Mouse (Mus musculus): ENCODE measurements around the gene Hmgb4.

Gene Hmgb4

DNA sequence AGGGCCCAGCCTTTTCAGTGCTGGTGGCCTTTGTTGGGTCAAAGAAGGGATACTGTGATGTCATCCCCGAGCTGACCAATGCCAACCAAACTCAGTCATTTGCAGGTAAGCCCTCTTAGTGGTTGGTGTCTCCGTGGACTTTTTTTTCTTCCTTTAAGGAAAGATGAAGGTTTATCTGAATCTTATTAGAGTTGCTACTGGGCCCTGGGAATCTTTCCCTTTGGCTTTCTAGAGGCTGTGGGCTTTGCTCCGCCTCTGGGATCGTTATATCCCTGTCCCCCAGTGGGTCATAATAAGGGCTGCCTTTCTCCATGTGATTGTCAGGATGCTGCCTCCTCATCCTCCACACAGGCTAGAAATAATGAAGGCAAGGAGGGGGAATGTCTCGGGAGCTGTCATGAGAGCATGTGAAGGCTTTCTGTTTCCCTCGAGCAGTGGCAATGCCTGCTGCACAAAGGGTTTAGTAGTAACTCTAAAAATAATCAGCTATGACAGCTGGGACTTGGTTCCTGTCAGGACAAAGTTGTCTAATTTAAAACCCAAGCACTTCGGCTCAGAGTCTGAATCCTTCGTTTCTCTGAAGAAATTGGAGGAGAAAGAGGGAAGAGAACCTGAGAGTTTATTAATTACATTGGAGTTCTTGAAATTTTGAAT lies at the start of gene Hmgb4:
Hmgb4 (minus strand) TSS at position 51 of the 654 bp plus-strand sequence.
- no peak for DNase-seq

DNA sequence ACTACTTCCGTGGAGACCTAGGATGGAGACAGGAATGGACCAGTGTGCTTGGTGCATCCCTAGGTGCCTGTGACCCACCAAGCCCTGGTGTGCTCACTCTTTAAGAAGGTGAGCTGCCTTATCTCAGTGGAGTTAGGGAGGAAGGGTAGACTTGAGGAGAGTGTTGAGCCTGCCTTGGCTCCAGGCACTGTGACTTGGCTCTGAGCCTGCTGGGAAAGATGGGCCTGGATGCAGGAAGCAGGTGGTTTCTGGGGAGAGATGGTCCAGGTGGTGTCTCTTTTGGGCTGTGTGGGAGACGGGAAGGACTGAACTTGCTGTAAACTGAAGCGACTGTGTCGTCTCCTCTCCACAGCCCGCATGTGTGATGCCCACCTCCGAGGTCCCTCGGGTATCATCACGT lies 45.3 kb upstream of the Hmgb4 start:
- no peak for DNase-seq

DNA sequence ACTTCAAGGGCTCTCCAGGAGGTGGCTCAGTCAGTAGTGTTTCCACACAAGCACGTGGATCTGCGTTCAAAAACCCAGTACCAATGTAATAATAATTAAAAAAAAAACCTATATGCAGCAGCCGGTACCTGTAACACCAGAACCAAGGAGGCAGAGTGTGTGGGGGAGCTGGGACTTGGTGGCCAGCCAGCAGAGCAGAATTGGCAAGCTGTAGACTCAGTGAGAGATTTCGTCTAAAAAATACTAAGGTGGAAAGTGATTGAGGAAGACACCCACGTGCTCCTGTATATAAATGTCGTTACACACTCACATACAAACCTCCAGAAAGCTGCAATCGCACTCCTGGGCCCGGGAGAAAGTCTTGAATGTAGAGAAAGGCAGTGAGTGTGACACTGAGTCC lies 43.3 kb upstream of the Hmgb4 start:
- DNase-seq, result no peak

DNA sequence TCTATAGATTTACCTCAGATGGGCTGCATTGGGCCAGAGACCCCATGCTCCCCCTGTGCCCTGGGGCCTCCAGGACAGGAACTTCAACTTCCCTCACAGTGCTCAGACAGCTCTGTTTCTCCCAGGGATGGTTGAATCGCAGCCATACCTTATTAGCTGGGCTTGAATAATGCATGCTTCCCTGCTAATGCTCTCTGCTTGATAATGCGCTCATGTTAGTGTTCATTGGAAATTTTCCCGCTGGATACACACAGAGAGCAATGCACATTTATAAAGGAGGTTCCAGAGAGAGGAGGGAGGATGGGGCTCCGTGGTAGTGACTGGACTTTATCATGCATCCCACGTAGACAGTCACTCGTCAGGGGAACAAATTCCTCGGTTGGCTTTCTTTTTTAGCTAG lies 27.3 kb upstream of the Hmgb4 start:
- no peak for DNase-seq

DNA sequence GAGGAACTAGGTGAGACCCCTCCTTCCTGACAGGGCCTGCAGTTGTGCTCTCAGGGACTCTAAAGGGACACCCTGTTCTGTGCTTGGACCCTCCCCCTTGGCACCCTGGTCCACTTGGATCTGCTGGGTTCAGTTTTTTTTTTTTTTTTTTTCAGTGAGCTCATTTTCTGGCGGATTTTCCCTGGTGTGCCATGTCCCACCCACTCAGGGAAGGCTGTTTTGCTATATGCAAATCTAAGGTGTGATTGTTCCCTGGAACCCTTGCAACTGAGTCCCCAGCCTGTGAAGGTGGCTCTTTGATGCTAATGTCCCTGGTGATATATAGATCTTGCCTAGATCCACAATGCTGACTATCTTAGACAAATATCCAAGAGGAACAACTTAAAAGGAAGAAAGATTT lies 24.3 kb upstream of the Hmgb4 start:
- DNase-seq, result no peak

DNA sequence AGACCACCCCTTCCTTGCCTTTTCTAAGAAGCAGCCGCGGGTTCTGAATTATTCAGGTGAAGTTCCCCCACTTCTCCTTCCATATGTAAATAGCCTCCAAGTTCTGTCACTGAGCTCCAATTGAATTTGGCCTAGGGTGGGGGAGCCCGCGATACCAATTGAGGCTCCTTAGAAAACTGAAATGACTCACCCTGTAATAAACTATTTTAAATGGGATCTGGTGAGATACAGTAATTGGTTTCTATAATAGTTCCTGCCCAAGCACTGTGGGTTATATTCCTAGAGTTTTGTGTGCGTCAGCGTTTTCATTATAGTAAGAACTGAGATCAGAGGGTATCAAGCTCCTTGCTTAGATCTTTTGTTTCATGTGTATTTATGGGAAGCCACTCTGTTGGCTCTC lies 14.8 kb upstream of the Hmgb4 start:
- DNase-seq, result no peak

DNA sequence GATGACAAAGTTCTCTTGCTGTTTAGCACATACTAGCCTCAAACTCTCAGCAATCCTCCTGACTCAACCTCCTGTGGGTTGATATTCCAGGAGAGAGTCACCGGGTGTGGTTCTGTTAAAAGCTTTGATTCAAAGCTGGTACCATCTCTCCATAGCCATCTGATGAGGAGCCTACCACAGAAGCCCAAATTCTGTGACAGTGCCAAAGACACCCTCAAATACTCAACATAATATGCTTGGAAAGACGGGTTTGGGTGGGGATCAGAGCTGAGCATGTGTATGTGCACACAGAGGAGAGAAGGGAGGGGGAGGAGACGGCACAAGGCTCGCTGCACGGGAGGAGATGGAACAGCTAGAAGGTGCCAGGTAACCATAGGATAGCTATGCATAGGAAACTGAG lies 14.4 kb upstream of the Hmgb4 start:
- no peak for DNase-seq

DNA sequence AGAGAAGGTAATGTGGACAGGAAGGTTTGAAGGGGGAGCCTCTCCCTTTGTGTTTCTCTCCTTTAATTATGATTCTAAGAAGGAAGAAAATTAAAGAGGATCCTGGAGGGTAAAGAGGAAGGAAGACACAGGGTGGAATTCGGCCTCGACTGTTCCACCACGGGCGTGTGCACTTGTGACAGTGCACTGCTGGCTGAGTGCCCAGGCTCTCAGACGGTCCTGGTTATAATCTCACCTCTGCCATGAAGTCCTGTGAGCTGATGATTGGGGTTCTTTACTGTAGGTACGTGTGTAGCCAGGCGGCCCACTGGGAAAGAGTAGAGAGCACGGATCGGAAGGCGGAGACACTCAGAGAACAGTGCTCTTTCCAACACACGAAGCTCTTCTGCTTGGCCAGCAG lies 12.4 kb upstream of the Hmgb4 start:
- DNase-seq, result no peak

DNA sequence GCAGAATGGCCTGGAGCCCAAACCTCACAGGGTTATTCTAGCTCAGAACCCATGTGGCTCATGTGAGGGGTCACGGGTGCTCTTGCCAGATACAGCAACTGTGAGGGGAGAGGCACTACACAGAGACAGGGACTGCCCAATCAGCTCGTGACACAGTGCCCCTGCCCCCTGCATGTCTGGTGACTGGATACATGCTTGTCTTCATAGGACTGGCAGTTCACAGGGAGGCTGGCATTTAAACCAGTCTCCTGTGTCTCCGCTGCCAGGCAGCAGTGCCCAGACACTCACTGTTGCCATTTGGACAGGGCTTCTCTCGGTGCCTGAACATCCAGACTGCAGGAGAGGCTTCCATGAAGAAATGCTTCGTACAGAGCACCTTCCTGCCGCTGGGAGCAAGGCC lies 11.7 kb upstream of the Hmgb4 start:
- no peak for DNase-seq

DNA sequence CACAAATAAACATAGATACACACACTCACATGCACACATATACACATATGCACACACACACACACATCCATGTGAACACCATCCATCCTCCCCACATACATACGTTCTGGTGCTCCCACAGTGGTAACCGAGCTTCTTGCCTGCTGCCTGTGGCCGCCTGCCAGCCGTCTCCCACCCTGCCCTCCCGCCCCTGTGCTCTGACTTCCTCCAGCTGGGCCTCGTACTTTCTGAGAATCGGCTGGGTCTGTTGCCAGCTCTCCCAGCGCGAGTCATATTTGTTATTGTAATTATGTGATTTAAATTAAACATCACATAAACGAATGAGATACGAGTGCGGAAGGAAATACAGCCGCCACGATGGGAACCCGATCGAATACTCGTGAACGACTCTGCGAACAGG lies 10.2 kb upstream of the Hmgb4 start:
- no peak for DNase-seq

DNA sequence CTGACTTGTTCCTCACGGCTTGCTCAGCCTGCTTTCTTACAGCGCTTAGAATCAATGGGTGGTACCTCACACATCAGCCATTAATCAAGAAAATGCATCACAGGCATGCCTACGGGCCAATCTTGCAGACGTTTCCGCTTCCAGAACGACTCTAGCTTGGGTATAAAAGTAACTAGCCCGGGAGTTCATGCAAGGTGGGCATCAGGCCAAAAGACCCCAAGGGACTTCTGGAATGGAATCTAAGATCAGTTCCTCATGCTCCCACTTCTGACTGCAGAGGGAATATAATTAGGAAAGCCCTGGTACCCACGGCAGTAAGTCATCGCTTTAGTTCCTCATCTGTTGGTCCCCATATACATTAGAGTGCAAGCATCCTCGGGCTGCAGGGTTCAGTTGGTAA lies 9.4 kb upstream of the Hmgb4 start:
- no peak for DNase-seq

DNA sequence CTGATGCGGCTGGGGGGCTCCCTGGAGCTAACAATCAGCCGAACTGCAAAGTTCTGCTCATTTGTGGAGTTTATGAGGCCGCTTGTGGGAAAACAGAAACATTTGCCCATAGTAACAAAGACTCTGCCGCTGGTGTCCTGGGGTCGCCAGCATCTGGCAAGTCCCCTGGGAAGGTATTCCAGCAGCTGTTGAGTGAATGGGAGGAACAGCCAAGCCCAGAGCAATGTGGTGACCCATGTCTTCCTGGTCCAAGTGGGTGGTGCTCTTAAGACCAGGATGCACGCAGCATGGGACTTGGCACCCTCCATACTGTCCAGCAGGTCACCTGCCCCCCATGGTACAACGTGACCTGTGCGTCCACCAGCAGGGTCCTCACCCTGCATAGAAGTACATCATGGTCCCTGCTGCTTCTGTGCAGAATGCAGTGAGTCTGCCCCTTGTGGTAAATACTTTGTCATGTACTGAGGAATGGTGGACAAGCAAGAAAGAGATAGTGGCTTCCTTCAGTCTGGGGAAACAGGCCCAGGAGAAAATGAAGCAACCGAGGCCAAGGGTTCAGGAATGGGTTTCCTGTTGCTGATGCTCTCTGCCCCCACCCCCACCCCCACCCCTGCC lies 8.6 kb upstream of the Hmgb4 start:
- DNase-seq, result no peak

DNA sequence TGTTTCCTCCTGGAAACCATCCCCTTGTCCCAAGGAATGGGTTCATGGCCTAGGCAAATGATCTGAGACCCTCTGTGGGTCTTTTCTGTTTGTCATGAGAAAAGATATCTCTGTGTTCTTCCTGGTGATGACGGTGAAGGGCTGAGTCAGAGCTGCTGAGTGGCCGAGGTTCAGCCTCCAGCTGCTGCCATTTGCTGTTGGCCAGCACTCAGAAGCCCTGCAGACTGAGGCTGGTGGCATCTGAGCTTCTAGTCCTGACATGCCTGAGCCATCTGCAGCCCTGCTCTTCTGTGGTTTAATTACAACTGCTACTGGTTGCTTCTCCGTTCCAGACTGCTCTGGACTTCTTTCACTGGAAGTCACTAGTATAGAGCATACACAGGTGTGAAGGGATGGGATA lies 4.6 kb upstream of the Hmgb4 start:
- no peak for DNase-seq

DNA sequence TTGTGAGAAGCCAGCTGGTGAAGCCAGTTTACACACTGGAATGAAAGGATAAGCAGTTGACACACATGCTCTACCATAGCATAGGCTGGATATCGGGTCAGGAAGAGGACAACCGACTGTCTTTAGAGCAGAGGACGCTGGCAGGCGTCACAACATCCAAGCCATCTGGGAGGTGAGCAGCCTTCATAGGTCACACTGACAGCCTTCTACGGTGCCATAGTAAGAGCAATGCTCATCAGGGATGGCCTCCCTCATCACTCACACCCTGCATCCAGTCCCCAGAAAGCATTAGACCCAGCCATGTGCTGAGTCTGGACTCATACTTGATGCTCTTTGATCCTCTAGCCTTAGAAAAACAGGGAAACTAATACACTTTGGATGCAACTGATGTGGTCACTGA lies 3.7 kb upstream of the Hmgb4 start:
- DNase-seq, result no peak

DNA sequence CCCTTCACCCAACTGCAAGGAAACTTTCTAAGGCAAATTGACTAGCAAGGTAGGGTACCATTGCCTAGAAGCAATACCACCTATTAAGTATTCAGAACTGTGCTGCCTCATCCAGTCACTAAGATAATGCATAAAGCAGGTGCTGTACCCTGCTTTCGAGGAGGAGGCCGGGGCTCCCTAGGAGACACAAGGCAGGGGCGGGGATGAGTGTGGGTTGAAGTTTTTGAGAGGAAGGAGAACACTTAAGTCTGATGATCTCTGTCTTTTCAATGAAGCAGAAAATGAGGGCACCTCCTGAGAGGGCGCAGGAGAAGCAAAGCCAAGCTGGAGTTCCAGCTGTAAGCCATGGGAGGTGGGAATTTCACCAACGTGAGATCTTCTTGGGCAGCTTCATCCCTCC lies 1.5 kb downstream of the Hmgb4 start:
- DNase-seq, result no peak

DNA sequence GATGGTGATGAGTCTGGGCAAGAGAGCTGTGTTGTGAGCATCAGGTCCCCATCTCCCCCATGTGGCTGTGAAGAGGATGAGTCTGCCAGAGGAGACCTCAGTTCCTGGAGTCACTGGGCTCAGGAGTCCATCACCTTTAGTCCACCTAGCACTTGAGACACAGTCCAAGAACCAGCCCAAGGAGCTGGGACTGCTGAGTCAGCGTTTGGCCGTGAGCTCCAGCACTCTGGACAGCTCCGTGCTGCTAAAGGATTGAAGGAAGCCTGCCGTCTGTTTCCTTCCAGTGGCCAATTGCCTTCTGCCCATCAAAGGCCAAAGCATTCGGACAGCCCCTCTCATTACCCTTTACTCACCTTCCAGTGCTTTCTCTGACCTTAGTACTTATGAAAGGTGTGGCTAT lies 12.1 kb downstream of the Hmgb4 start:
- peak in 1 of 2 experiments; percentile 23 for DNase-seq

DNA sequence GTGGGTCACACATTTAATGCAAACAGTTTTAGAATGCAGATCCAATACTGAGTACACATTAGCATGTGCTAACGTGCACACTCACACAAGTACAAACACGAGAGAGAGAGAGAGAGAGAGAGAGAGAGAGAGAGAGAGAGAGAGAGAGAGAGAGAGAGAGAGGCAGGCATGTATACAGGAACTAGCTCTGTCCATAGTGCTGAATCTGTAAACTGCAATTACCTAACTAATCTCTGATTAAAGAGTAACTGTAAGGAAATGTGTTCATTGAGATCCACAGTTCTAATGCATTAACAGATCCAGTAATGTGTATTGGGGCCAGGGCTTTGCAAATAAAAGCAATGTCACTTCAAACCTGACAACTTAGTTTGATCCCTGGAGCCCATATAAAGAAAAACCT lies 15.6 kb downstream of the Hmgb4 start:
- DNase-seq, result no peak

DNA sequence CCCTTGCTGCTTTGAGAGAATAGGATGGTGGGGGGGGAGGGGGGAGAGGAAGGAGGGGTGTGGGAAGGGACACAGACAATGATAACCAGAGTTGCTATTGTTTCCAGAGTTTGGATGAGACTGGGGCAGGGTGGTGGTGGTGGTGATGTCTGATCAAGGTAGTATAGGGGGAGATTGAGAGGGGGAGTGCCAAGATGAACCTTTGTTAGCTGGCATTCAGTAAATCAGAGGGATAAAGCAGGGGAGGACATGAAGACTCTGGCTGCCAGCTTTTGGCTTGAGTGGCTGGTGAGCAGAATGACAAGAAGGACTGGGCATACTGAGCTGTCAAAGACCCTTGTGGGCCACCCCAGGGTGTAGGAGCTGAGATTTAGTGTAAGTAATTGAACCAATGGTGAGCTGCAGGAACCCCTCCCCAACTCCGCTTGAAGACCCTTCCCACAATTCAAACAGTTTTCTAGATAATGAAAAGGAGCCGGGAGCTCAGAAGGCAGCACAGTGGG lies 18.9 kb downstream of the Hmgb4 start:
- DNase-seq, result no peak

DNA sequence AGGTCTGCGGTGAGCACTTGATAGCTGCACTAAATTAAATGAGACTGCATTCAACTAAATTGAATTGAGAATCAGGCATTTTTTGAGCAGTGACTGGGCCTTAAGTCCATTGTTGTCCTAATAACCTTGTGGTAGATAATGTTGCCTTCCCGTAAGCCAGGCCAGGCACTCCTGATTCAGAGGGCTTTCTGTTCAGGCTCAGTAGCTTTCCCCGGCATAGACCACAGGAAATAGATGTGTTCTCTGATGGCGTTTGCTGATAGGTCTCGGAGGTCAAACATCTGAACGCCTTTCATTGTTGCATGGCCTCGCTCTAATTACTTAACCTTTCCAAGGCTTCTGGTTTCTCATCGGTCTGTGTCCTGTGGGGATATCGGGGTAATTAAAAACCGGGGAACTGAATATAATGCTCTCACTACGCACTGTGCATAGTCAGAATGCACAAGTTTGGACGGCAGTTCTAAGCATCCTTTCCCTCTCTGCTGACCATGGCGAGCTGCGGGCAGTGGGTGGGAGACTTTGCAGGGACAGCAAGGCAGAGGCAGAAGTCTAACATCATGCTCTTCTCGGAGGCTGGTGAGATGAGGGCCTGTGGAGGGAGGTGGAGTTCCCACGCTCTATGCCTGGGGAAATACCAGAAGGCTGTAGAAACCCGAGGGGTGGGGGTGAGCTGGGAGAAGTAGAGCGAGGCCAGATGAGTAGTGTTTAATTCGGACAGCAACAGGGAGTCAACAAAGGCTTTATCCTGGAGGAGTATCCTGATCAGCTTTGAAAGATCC lies 19.5 kb downstream of the Hmgb4 start:
- DNase-seq, result no peak

DNA sequence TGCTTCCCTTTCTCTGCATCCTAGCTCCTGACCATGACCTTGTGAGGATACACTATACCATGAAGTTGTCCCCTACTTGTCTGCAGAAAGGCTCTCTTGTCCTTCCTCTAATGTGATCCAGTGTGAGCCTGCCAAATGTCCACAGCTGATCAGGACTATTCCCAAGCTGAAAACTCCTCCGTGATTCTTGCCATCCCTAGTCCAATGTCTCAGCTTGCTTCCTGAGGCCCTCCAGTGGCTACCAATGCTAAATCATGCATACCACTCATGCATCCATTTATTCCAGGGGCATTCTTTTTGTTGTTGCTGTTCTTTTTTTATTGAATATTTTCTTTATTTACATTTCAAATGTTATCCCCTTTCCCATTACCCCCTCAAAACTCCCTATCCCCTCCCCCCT lies 21.6 kb downstream of the Hmgb4 start:
- no peak for DNase-seq

DNA sequence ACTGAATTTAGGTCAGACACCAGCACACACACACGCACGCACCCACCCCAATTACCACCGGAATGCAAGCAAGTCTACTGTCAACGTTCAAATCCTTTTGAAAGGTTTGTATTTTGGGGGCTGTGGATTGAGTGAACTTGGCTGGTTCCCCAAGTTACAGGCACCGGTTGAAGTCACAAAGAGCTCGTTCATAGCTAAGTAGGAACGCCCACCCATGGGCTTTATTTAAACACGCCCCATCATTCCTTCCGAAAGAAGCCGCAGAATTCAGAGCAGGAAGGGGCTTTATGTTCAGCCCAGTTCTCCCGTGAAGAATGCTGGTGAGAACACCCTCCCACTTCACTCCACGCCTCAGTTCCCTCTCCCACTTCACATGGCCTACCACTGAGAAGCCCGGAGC lies 27.3 kb downstream of the Hmgb4 start:
- DNase-seq, result no peak

DNA sequence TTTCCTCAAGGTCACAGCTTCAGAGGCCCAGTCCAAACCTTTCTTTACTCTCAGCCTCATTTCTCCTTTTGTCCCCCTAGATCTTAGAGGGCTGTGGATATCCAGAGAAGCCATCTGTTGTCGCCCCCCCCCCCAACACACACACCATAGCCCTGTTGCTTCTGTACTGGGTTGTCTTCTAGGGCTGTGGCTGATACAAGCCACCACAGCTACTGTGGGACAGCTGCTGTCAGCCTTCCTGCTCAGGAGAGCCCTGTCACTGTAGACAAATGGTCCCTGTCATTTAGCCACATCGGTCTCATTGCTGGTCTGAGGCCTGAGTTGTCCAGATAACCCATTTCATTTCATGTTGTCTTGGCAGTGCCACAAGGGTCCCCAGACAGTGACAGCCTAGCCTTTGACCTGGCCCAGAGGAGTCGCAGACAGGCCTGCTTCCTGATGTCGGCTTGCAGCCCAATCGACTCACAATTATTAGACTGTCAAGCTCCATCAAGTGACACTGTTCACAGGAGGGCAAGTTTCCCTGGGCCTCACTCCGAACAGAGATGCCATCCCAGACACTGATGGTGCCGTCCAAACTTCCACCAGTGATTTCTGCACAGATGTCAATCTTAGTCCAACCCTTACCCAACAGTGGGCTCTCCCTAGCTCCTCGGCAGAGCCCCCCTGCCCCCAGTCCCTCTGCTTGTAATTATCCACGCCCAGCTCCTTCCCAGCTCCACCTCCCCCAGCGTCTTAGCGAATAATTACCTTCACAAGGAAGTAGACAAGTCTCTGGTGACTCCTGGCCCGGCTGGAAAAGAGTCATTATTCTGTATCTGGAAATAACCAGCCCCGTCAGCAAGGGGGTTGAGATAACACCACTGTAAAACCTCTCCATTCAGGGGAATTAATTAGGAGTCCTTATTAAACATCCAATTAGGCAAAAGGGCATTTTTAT lies 33.1 kb downstream of the Hmgb4 start:
- DNase-seq, result peak in 1 of 2 experiments; percentile 17

DNA sequence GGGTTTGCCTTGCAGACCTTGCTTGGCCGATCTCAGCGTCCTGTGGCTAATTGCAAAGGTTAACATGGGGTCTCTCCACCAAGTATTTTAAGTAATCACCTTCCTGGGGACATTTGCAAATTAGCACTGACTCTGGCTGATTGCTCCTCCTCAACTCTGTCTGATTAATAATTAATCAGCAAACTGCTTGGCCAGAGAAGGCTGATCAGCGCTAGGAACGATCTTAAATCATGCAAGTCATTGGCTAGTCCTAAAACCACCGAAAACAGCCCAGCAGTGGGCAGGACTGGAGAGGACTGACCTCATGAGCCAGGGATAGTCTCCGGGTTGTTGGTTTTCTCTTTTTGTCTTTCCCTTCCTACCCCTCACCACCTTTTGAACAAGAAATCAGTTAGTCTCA lies 36.3 kb downstream of the Hmgb4 start:
- peak; percentile 19 to 67 for DNase-seq

Measured in kidney, adult 8-10 months (tissue).